Mouse (Mus musculus) liver, adult 2 months (tissue): ENCODE results near the gene Sap30. TPM values are rescaled to one million over a fixed set of nuclear protein-coding genes. Genes with fewer than 3 reads are reported as not detected.

Experiments
- DNase-seq: peaks from one replicate; pipeline ENCODE4 v3.0.0-alpha.2; 2011; ENCODE audit warnings: low read depth, low spot score; ENCODE audit errors: extremely low read depth
- H3K27ac ChIP-seq: fragments of 200-500 bp; replicated peaks from 2 replicates; pipeline ENCODE4 v1.5.1; 2012; ENCODE audit warnings: low read depth, mild to moderate bottlenecking, control low read depth, inconsistent platforms, low read length; ENCODE audit not compliant: insufficient read depth
- H3K27me3 ChIP-seq: fragments of 200-500 bp; 2 replicates; pipeline ENCODE4 v1.6.1; 2012; ENCODE audit warnings: mild to moderate bottlenecking, moderate library complexity, low read length, inconsistent platforms; ENCODE audit not compliant: control insufficient read depth, insufficient read depth
- H3K36me3 ChIP-seq: fragments of 200-500 bp; 2 replicates; pipeline ENCODE4 v1.6.1; 2012; ENCODE audit warnings: low read length, inconsistent platforms; ENCODE audit not compliant: control insufficient read depth, insufficient read depth
- H3K4me1 ChIP-seq: fragments of 200-500 bp; 2 replicates; pipeline ENCODE4 v1.6.1; 2011; ENCODE audit warnings: low read length; ENCODE audit not compliant: control insufficient read depth, insufficient read depth
- H3K4me3 ChIP-seq: fragments of 200-500 bp; 2 replicates; pipeline ENCODE4 v1.5.1; 2011; ENCODE audit warnings: low read depth, mild to moderate bottlenecking, control low read depth, low read length, moderate library complexity; ENCODE audit not compliant: insufficient read depth
- H3K79me2 ChIP-seq: fragments of 200-500 bp; 2 replicates; pipeline ENCODE4 v1.6.1; 2012; ENCODE audit warnings: inconsistent platforms, mild to moderate bottlenecking, low read length, moderate library complexity; ENCODE audit not compliant: control insufficient read depth, insufficient read depth
- H3K9ac ChIP-seq: fragments of 200-500 bp; 2 replicates; pipeline ENCODE4 v1.6.1; 2012; ENCODE audit warnings: low read depth, mild to moderate bottlenecking, control low read depth, inconsistent platforms, low read length
- CTCF ChIP-seq: fragments of 200-500 bp; IDR thresholded peaks from 2 replicates; pipeline ENCODE4 v1.5.1; 2011; ENCODE audit warnings: low read depth, low read length, control low read depth
- POLR2A ChIP-seq: fragments of 200-500 bp; IDR thresholded peaks from 2 replicates; pipeline ENCODE4 v1.6.1; 2011; ENCODE audit warnings: low read length, control low read depth; ENCODE audit not compliant: insufficient read depth; ENCODE audit errors: extremely low read depth
- WGBS: fragments of 180-500 bp; shearing (Covaris S2); methylation state at CpG from one replicate; pipeline ENCODE4 v1.1.7; 2018; 5-methylcytosine and 5-hydroxymethylcytosine counted together
- polyA plus RNA-seq: library from polyadenylated mRNA; depleted of rRNA; stranded (reverse); fragments of >200 nt; gene quantifications from 2 replicates; pipeline ENCODE4 v1.2.3, GENCODE M21; 2012; rRNA removed
- total RNA-seq: library from RNA; depleted of rRNA; stranded (reverse); fragments of >200 nt; gene quantifications from 2 replicates; pipeline ENCODE4 v1.2.3, GENCODE M21; 2014; rRNA removed

The Sap30 gene
- total and polyA plus RNA-seq, 2 experiments, result 3.5 to 5.6 TPM

GRCm38 (mm10) chr8:57443289-57443688 is 44.4 kb downstream of the Sap30 start:
- no peak for DNase-seq

DNA sequence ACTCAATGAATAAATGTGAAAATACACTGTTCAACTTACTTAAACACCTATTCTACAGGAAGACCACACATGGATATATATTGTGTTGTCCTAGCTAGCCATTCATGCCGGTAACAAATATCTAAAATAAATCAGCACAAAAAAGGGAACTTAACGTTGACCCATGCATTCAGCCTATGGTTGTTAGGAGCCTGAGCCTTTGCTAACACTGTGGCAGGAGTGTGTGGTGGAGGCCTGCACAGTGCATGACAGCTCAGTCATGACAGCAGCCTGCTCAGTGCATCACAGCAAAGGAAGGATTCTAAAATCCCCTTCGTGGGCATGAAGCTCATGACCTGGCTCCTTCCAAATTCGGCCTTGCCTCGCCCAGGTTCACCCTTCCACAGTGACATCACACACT is 46.1 kb downstream of the Sap30 start:
- Histone ChIP-seq H3K27ac (no peak overlapping the region), H3K27me3 (no peaks in the 10 kb centered on the region), H3K79me2 (no peaks in the 10 kb centered on the region), H3K4me3 (no peak overlapping the region), H3K36me3 (no peaks in the 10 kb centered on the region), H3K4me1 (no peaks in the 10 kb centered on the region), H3K9ac (no peak overlapping the region)
- 91% methylated on average over 5 of the region's 5 CpGs for WGBS
- TF ChIP-seq POLR2A (no peak), CTCF (no peak)
- DNase-seq, result no peak

More at GRCm38 (mm10) chr8:57443289-57443688, 44.4 kb downstream of the Sap30 start:
- WGBS, result 63% methylated on average over 4 of the region's 4 CpGs
- Histone ChIP-seq H3K4me3 (no peak overlapping the region), H3K9ac (no peak overlapping the region), H3K27ac (no peak overlapping the region), H3K4me1 (no peaks in the 10 kb centered on the region), H3K27me3 (no peaks in the 10 kb centered on the region), H3K36me3 (no peaks in the 10 kb centered on the region), H3K79me2 (no peaks in the 10 kb centered on the region)
- TF ChIP-seq POLR2A (no peak), CTCF (no peak)

DNA sequence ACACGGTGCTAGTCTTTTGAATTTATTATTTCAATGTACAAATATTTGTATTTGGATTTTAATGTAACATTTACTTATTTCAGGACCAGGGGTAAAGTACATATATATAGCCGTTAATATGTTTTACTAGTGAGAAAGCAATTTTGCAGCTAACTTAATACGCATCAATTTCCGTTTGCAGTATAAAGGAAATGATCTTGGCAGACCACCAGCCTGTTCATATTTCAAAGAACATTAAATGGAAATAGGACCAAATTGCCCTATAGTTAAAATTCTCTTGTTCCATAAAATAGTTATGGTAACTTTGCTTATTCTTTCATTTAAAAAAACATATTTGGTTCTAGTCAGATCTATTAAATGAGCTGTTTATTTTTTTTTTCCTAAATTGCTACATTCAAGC is 46.5 kb downstream of the Sap30 start:
- no peak for DNase-seq
- no peaks in the 10 kb centered on the region for H3K27me3 ChIP-seq
- no peak overlapping the region for H3K27ac ChIP-seq
- no peak overlapping the region for H3K9ac ChIP-seq
- TF ChIP-seq CTCF (no peak), POLR2A (no peak)
- no peak overlapping the region for H3K4me3 ChIP-seq
- no peaks in the 10 kb centered on the region for H3K36me3 ChIP-seq
- H3K79me2 ChIP-seq, result no peaks in the 10 kb centered on the region
- 74% methylated on average over 4 of the region's 4 CpGs for whole genome bisulfite sequencing
- no peaks in the 10 kb centered on the region for H3K4me1 ChIP-seq

- H3K27me3 ChIP-seq, result no peaks in the 10 kb centered on the region
- no peak overlapping the region for H3K4me3 ChIP-seq
- no peak for DNase-seq
- TF ChIP-seq POLR2A, result no peak
- no peak for TF ChIP-seq CTCF
- no peaks in the 10 kb centered on the region for H3K36me3 ChIP-seq
- H3K4me1 ChIP-seq, result no peaks in the 10 kb centered on the region
- WGBS, result 89% methylated on average over 9 of the region's 9 CpGs
- no peak overlapping the region for H3K27ac ChIP-seq
- no peak overlapping the region for H3K9ac ChIP-seq
- H3K79me2 ChIP-seq, result no peaks in the 10 kb centered on the region
Observed at GRCm38 (mm10) chr8:57436437-57436796, 51.2 kb downstream of the Sap30 start.

DNA sequence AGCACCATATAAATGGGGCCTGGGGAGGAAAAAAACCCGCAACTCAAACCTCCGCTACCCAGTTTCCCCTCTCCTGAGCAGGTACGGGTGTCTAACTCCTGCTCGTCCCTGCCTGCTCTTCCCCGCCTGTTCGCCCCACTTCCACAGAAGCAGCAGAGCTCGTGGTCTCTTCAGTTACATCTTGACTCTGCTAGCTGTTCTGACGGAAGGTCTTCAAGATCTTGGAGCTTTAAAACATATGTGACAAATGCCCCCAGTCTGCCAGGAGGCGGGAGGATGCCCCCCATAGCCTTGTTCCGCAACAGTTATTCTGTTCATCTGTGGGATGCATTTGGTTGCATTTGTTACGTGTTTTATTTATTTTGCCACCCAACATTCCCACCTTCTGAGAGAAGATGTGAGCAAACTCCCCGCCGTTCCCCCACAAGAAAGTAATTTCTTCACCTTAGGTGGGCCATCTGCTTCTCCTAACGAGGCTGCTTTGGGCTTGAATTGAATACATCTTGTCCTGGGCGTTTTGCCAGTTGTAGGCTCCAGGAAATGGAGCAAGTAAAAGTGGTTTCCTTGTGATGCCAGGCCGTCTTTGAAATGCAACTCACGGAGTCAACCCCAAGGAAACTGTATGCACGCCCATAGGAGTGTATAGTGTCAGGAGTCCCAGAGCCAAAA is 51.8 kb downstream of the Sap30 start:
- H3K36me3 ChIP-seq, result no peaks in the 10 kb centered on the region
- no peak for DNase-seq
- H3K4me3 ChIP-seq, result no peak overlapping the region
- no peak overlapping the region for H3K27ac ChIP-seq
- no peak for TF ChIP-seq CTCF
- no peak for TF ChIP-seq POLR2A
- H3K4me1 ChIP-seq, result no peaks in the 10 kb centered on the region
- H3K79me2 ChIP-seq, result no peaks in the 10 kb centered on the region
- 75% methylated on average over 18 of the region's 18 CpGs for WGBS
- H3K9ac ChIP-seq, result no peak overlapping the region
- no peaks in the 10 kb centered on the region for H3K27me3 ChIP-seq

GRCm38 (mm10) chr8:57432802-57433201 is 54.9 kb downstream of the Sap30 start:
- TF ChIP-seq POLR2A (no peak), CTCF (no peak)
- H3K36me3 ChIP-seq, result no peaks in the 10 kb centered on the region
- no peak overlapping the region for H3K9ac ChIP-seq
- H3K79me2 ChIP-seq, result no peaks in the 10 kb centered on the region
- no peak overlapping the region for H3K4me3 ChIP-seq
- no peaks in the 10 kb centered on the region for H3K27me3 ChIP-seq
- H3K27ac ChIP-seq, result no peak overlapping the region
- no peak for DNase-seq
- H3K4me1 ChIP-seq, result peaks cover 2% of the 10 kb centered on the region; the same call in 1 of the 2 replicates
- WGBS, result 81% methylated on average over 5 of the region's 5 CpGs

Other genes starting within 250 kb of the Sap30 start
- gene Hand2, start 166.9 kb downstream of the Sap30 start, total RNA-seq, result 1.9 and 2.0 TPM in 2 replicates
- 3.9 and 4.1 TPM in 2 replicates for gene Hand2, start 166.9 kb downstream of the Sap30 start, polyA plus RNA-seq
- not detected in 2 replicates for gene Scrg1, start 31.9 kb downstream of the Sap30 start, total RNA-seq
- gene Scrg1, start 31.9 kb downstream of the Sap30 start, polyA plus RNA-seq, result not detected in 2 replicates
- gene Hmgb2, start 24.0 kb upstream of the Sap30 start, total RNA-seq, result 2.6 and 3.1 TPM in 2 replicates
- 0.52 and 0.65 TPM in 2 replicates for gene Hmgb2, start 24.0 kb upstream of the Sap30 start, polyA plus RNA-seq
- 1.8 and 2.0 TPM in 2 replicates for gene Galnt7, start 165.2 kb upstream of the Sap30 start, total RNA-seq
- 0.12 and 0.61 TPM in 2 replicates for gene Galnt7, start 165.2 kb upstream of the Sap30 start, polyA plus RNA-seq